Mouse (Mus musculus) duodenum, adult 2 months (tissue): ENCODE results near the gene Eri3. TPM values are rescaled to one million over a fixed set of nuclear protein-coding genes. Genes with fewer than 3 reads are reported as not detected.

Source experiments
- polyA plus RNA-seq: library from polyadenylated mRNA; depleted of rRNA; stranded (reverse); fragments of >200 nt; gene quantifications from 2 replicates; pipeline ENCODE4 v1.2.3, GENCODE M21; 2012; ENCODE audit warnings: low replicate concordance; rRNA removed

The Eri3 gene
- polyA plus RNA-seq = 79.1 and 84.9 TPM in 2 replicates

DNA sequence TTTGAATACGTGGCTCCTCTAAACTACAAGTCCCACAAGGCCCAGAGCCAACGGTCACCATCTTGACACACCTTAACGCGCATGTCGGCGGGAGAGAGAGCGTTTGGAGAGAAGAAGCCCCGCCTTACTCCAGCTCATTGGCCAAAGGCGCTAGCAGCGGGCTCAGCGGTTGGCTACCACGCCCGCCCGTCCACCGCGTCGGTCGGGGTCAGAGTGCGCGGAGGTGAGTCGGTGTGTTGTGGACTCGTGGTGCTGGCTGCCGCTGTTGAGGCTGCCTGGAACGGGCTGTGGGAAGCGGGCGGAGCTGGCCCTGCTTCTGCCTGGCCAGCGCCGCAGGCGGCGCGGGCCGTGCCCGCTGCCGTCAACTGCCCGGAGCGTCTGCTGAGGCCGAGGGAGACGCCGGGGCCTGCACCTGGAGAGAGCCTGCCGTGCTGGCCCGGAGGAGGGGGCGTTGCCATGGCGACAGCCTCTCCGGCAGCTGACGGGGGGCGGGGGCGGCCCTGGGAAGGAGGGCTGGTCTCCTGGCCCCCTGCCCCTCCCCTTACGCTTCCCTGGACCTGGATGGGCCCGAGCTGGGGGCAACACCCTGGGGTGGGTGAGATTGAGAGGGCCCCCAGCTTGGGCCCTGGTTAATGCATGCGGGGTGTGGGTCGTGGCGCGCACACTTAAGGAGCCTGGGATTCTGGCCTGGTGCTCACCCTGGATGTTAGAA is at the start of gene Eri3:
TSS of gene Eri3 (plus strand) at position 226 of the 712 bp plus-strand sequence.

DNA sequence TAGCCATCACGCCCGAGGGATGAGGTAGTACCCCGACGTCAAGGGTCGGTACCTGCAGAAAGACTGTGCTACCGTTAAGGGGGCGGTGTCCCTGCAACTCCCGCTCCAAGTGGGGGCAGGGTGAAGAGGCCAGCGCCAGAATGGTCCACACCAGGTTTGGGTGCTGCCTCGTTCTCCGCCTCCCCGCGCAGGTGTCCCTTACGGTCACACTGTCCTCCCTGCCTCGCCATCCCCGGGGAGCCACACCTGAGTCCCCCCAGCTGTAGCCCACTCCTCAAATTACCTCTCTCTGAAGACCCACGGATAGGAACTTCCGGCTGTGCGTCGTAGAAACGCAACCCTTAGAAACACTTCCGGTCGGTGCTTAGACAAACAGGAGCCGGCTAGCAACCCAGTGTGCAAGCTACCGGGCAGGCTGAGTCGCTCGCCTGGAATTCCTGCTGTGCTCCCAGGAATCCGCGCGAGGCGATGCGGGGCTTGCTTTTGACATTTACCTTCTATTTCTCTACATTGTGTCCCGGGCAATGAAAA is 131.8 kb downstream of the Eri3 start, which contains the start of gene Dmap1:
TSS of gene Dmap1 (minus strand) at position 343 of the 531 bp plus-strand sequence.

Other genes starting within 250 kb of the Eri3 start
- gene Rnf220, start 53.3 kb upstream of the Eri3 start, polyA plus RNA-seq = 51.2 and 58.6 TPM in 2 replicates
- gene Dmap1, start 131.9 kb downstream of the Eri3 start, polyA plus RNA-seq = 13.4 and 16.4 TPM in 2 replicates
- gene Gm12845, start 174.0 kb downstream of the Eri3 start, polyA plus RNA-seq = not detected in 2 replicates
- gene Klf17, start 215.3 kb downstream of the Eri3 start, polyA plus RNA-seq = not detected in 2 replicates